Mouse (Mus musculus): ENCODE measurements around the gene Pld4. TPM values are rescaled to one million over a fixed set of nuclear protein-coding genes. Genes with fewer than 3 reads are reported as not detected.
A peak's percentile ranks its signal among the peaks of the same experiment; 100 is the strongest.

The Pld4 gene
- polyA plus RNA-seq (2014; fragmentation: Nextera tagmentation; extraction: Ambion mirVana), result 12.6 and 13.0 TPM in 2 replicates

GRCm38 (mm10) chr12:112760154-112760926 is at the start of gene Pld4:
Pld4 (plus strand) TSS chr12:112760655.
- 40% methylated on average over 4 of the region's 4 CpGs for WGBS
- no peak within 1 kb of the TSS for H3K9ac ChIP-seq (ENCODE audit: low read length)
- no peak within 1 kb of the TSS for H3K4me2 ChIP-seq (ENCODE audit: low read length)
- H3K9me3 ChIP-seq (ENCODE audit: control insufficient read depth, low read length), result no peaks in the 10 kb centered on the region
- DNase-seq (ENCODE audit: low spot score) (no peak), ATAC-seq (replicated peaks; ENCODE audit: low FRiP score, low TSS enrichment, low read depth) (0 out of 2 replicates have a peak, but pooled peaks have one; percentile 47)
- no peaks in the 10 kb centered on the region for H3K27me3 ChIP-seq (replicated peaks; ENCODE audit: control insufficient read depth, insufficient read depth, low read length)
- no peak within 1 kb of the TSS for H3K27ac ChIP-seq (ENCODE audit: low read depth)
- no peak within 1 kb of the TSS for H3K4me3 ChIP-seq (ENCODE audit: low read depth, low read length)
- H3K36me3 ChIP-seq (ENCODE audit: control insufficient read depth, insufficient read depth, low read length), result no peaks in the 10 kb centered on the region
- H3K4me1 ChIP-seq (replicated peaks; ENCODE audit: control insufficient read depth, insufficient read depth, low read length), result no peaks in the 10 kb centered on the region

- ATAC-seq (replicated peaks; ENCODE audit: low FRiP score, low TSS enrichment, low read depth) (no peak), DNase-seq (ENCODE audit: low spot score) (no peak)
- Histone ChIP-seq H3K27ac (ENCODE audit: low read depth) (0 out of 2 replicates have a peak overlapping the region, but pooled peaks have one; percentile 13), H3K36me3 (ENCODE audit: control insufficient read depth, insufficient read depth, low read length) (no peaks in the 10 kb centered on the region), H3K4me3 (ENCODE audit: low read depth, low read length) (no peak overlapping the region), H3K27me3 (replicated peaks; ENCODE audit: control insufficient read depth, insufficient read depth, low read length) (no peaks in the 10 kb centered on the region), H3K9me3 (ENCODE audit: control insufficient read depth, low read length) (no peaks in the 10 kb centered on the region), H3K4me2 (ENCODE audit: low read length) (no peak overlapping the region), H3K4me1 (replicated peaks; ENCODE audit: control insufficient read depth, insufficient read depth, low read length) (no peaks in the 10 kb centered on the region), H3K9ac (ENCODE audit: low read length) (no peak overlapping the region)
- 59% methylated on average over 3 of the region's 3 CpGs for WGBS
These were observed 46.5 kb upstream of the Pld4 start for GRCm38 (mm10) chr12:112713984-112714383.

DNA sequence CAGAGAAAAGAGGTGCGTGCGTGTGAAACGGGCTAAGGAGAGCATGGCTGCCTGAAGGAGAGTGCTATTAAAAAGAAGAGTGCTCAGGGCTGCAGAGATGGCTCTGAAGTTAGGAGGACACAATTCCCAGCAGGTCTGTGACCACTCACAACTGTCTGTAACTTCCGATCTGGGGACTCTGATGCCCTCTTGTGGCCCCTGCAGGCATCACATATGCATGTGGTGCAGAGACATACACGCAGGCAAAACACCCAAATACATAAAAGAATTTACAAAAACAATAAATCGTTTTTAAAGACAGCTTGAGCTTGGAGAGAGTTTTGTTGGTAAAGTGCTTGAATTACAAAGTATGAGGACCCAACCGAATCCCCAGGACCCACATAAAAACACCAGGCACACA is 43.3 kb upstream of the Pld4 start:
- ATAC-seq (replicated peaks; ENCODE audit: low FRiP score, low TSS enrichment, low read depth) (no peak), DNase-seq (ENCODE audit: low spot score) (peak; percentile 79)
- Histone ChIP-seq H3K9me3 (ENCODE audit: control insufficient read depth, low read length) (no peaks in the 10 kb centered on the region), H3K9ac (ENCODE audit: low read length) (no peak overlapping the region), H3K4me3 (ENCODE audit: low read depth, low read length) (no peak overlapping the region), H3K27ac (ENCODE audit: low read depth) (no peak overlapping the region), H3K4me1 (replicated peaks; ENCODE audit: control insufficient read depth, insufficient read depth, low read length) (no peaks in the 10 kb centered on the region), H3K4me2 (ENCODE audit: low read length) (no peak overlapping the region), H3K36me3 (ENCODE audit: control insufficient read depth, insufficient read depth, low read length) (no peaks in the 10 kb centered on the region), H3K27me3 (replicated peaks; ENCODE audit: control insufficient read depth, insufficient read depth, low read length) (0 out of 2 replicates have a peak, but pooled peaks cover 6% of the 10 kb centered on the region)
- WGBS, result 38% methylated on average over 7 of the region's 7 CpGs

DNA sequence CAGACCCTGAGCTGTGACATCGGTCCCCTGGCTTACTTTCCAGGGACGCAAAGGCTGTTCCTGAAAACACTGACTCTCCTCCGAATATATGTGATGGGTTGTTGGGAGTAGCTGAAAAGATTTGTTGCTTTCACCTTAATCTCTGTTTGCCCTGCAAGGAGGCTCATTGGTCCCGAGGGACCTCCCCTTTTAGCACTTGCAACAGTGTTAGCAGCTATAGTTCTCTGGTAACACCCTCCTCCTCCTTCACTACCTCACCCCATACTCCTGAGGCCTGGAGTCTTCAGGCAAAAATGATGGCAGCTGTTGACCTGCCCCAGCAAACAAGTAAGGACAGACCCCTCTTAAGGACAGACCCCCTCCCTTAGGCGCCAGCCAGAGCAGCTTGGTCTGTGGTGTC is 41.5 kb upstream of the Pld4 start:
- Histone ChIP-seq H3K27me3 (replicated peaks; ENCODE audit: control insufficient read depth, insufficient read depth, low read length) (0 out of 2 replicates have a peak, but pooled peaks cover 6% of the 10 kb centered on the region), H3K36me3 (ENCODE audit: control insufficient read depth, insufficient read depth, low read length) (no peaks in the 10 kb centered on the region), H3K27ac (ENCODE audit: low read depth) (no peak overlapping the region), H3K4me3 (ENCODE audit: low read depth, low read length) (no peak overlapping the region), H3K4me1 (replicated peaks; ENCODE audit: control insufficient read depth, insufficient read depth, low read length) (peaks cover 10% of the 10 kb centered on the region; the same call in 1 of the 2 replicates), H3K4me2 (ENCODE audit: low read length) (no peak overlapping the region), H3K9me3 (ENCODE audit: control insufficient read depth, low read length) (no peaks in the 10 kb centered on the region), H3K9ac (ENCODE audit: low read length) (no peak overlapping the region)
- ATAC-seq (replicated peaks; ENCODE audit: low FRiP score, low TSS enrichment, low read depth), result no peak
- 42% methylated on average over 5 of the region's 5 CpGs for WGBS
- DNase-seq (ENCODE audit: low spot score), result no peak

- Histone ChIP-seq H3K4me3 (ENCODE audit: low read depth, low read length) (peak within 1 kb of the TSS; percentile 71), H3K36me3 (ENCODE audit: control insufficient read depth, insufficient read depth, low read length) (peaks cover 5% of the 10 kb centered on the region; the same call in 1 of the 2 replicates), H3K27ac (ENCODE audit: low read depth) (peak within 1 kb of the TSS; percentile 73), H3K9me3 (ENCODE audit: control insufficient read depth, low read length) (no peaks in the 10 kb centered on the region), H3K4me1 (replicated peaks; ENCODE audit: control insufficient read depth, insufficient read depth, low read length) (peaks cover 10% of the 10 kb centered on the region; the same call in 1 of the 2 replicates), H3K4me2 (ENCODE audit: low read length) (peak within 1 kb of the TSS; percentile 91), H3K27me3 (replicated peaks; ENCODE audit: control insufficient read depth, insufficient read depth, low read length) (0 out of 2 replicates have a peak, but pooled peaks cover 6% of the 10 kb centered on the region), H3K9ac (ENCODE audit: low read length) (peak within 1 kb of the TSS; percentile 74)
- no peak for ATAC-seq (replicated peaks; ENCODE audit: low FRiP score, low TSS enrichment, low read depth)
- 60% methylated on average over 6 of the region's 6 CpGs for WGBS
- no peak for DNase-seq (ENCODE audit: low spot score)
These were observed 40.2 kb upstream of the Pld4 start, which contains the start of gene Cep170b for GRCm38 (mm10) chr12:112720216-112720615. Cep170b (plus strand) TSS chr12:112720455.

DNA sequence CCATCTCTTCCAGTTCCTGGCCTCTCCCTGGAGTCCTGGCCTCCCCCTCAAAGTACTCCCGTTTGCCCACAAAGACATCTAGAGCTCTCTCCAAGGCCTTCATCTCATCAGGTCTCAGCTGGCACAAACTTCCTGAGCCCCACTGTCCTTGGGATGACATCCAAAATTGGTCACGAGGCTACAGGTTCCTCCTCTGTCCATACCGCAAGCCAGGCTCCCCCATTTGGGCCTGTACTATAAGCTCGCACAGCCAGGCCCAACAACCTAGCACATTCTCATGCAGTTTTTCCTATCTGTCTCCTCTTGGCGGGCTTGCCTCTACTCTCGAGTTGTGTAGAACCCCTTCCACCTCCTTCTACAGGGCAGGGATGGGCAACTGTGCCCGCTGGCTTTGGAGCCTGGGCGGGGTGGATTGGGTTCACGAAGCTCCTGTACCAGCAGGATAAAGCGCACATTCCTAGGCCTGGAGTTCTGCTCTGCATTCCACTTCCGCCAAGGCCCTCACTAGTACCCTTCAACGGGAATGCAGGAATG is 39.5 kb upstream of the Pld4 start:
- Histone ChIP-seq H3K4me1 (replicated peaks; ENCODE audit: control insufficient read depth, insufficient read depth, low read length) (peaks cover 10% of the 10 kb centered on the region), H3K36me3 (ENCODE audit: control insufficient read depth, insufficient read depth, low read length) (peaks cover 9% of the 10 kb centered on the region; the same call in 1 of the 2 replicates), H3K9ac (ENCODE audit: low read length) (peak overlapping the region; percentile 74), H3K4me3 (ENCODE audit: low read depth, low read length) (peak overlapping the region; percentile 71), H3K4me2 (ENCODE audit: low read length) (peak overlapping the region; percentile 91), H3K27me3 (replicated peaks; ENCODE audit: control insufficient read depth, insufficient read depth, low read length) (0 out of 2 replicates have a peak, but pooled peaks cover 6% of the 10 kb centered on the region), H3K27ac (ENCODE audit: low read depth) (peak overlapping the region; percentile 73), H3K9me3 (ENCODE audit: control insufficient read depth, low read length) (no peaks in the 10 kb centered on the region)
- DNase-seq (ENCODE audit: low spot score) (peak; percentile 69), ATAC-seq (replicated peaks; ENCODE audit: low FRiP score, low TSS enrichment, low read depth) (no peak)
- 35% methylated on average over 12 of the region's 12 CpGs for WGBS

GRCm38 (mm10) chr12:112721424-112722239 is 38.8 kb upstream of the Pld4 start:
- Histone ChIP-seq H3K4me3 (ENCODE audit: low read depth, low read length) (peak overlapping the region; percentile 71), H3K27ac (ENCODE audit: low read depth) (peak overlapping the region; percentile 73), H3K36me3 (ENCODE audit: control insufficient read depth, insufficient read depth, low read length) (peaks cover 9% of the 10 kb centered on the region; the same call in 1 of the 2 replicates), H3K4me2 (ENCODE audit: low read length) (peak overlapping the region; percentile 91), H3K9me3 (ENCODE audit: control insufficient read depth, low read length) (no peaks in the 10 kb centered on the region), H3K4me1 (replicated peaks; ENCODE audit: control insufficient read depth, insufficient read depth, low read length) (peaks cover 10% of the 10 kb centered on the region), H3K9ac (ENCODE audit: low read length) (peak overlapping the region; percentile 74), H3K27me3 (replicated peaks; ENCODE audit: control insufficient read depth, insufficient read depth, low read length) (0 out of 2 replicates have a peak, but pooled peaks cover 6% of the 10 kb centered on the region)
- DNase-seq (ENCODE audit: low spot score) (peak; percentile 90), ATAC-seq (replicated peaks; ENCODE audit: low FRiP score, low TSS enrichment, low read depth) (peak; percentile 71)
- 3% methylated on average over 54 of the region's 69 CpGs for WGBS

Data from intestine, embryonic 14.5 days (tissue).